Mouse (Mus musculus): ENCODE measurements at regions not wholly inside any gene's neighbourhood (a gene's known extent, or its start where the extent isn't known, plus 50 kb on each side); places are given as distances from the start of the nearest gene placed in this dataset.

GRCm38 (mm10) chr16:77931025-77931723 lies 329.3 kb upstream of the Gm11146 start:
- no peak for ATAC-seq (replicated peaks in 1 of 2; ENCODE audit: insufficient read depth in 1 of 2, low FRiP score in 2 of 2, low TSS enrichment in 1 of 2, low read depth in 1 of 2, poor library complexity in 2 of 2, severe bottlenecking in 2 of 2)

GRCm38 (mm10) chr16:77914160-77915070 lies 312.5 kb upstream of the Gm11146 start:
- ATAC-seq (replicated peaks in 1 of 2; ENCODE audit: insufficient read depth in 1 of 2, low FRiP score in 2 of 2, low TSS enrichment in 1 of 2, low read depth in 1 of 2, poor library complexity in 2 of 2, severe bottlenecking in 2 of 2), result no peak

GRCm38 (mm10) chr16:77894247-77894646 lies 292.4 kb upstream of the Gm11146 start:
- no peak for ATAC-seq (replicated peaks in 1 of 2; ENCODE audit: insufficient read depth in 1 of 2, low FRiP score in 2 of 2, low TSS enrichment in 1 of 2, low read depth in 1 of 2, poor library complexity in 2 of 2, severe bottlenecking in 2 of 2)

GRCm38 (mm10) chr16:77893690-77894089 lies 291.8 kb upstream of the Gm11146 start:
- ATAC-seq (replicated peaks in 1 of 2; ENCODE audit: insufficient read depth in 1 of 2, low FRiP score in 2 of 2, low TSS enrichment in 1 of 2, low read depth in 1 of 2, poor library complexity in 2 of 2, severe bottlenecking in 2 of 2), result no peak

- no peak for ATAC-seq (replicated peaks in 1 of 2; ENCODE audit: insufficient read depth in 1 of 2, low FRiP score in 2 of 2, low TSS enrichment in 1 of 2, low read depth in 1 of 2, poor library complexity in 2 of 2, severe bottlenecking in 2 of 2)
Measured at GRCm38 (mm10) chr16:77892731-77893130, 290.8 kb upstream of the Gm11146 start.

GRCm38 (mm10) chr16:77889348-77889747 lies 287.5 kb upstream of the Gm11146 start:
- no peak for ATAC-seq (replicated peaks in 1 of 2; ENCODE audit: insufficient read depth in 1 of 2, low FRiP score in 2 of 2, low TSS enrichment in 1 of 2, low read depth in 1 of 2, poor library complexity in 2 of 2, severe bottlenecking in 2 of 2)

- ATAC-seq (replicated peaks in 1 of 2; ENCODE audit: insufficient read depth in 1 of 2, low FRiP score in 2 of 2, low TSS enrichment in 1 of 2, low read depth in 1 of 2, poor library complexity in 2 of 2, severe bottlenecking in 2 of 2), result no peak
Measured at GRCm38 (mm10) chr16:77885060-77885679, 283.3 kb upstream of the Gm11146 start.

- no peak for ATAC-seq (replicated peaks in 1 of 2; ENCODE audit: insufficient read depth in 1 of 2, low FRiP score in 2 of 2, low TSS enrichment in 1 of 2, low read depth in 1 of 2, poor library complexity in 2 of 2, severe bottlenecking in 2 of 2)
Measured at GRCm38 (mm10) chr16:77884495-77884894, 282.6 kb upstream of the Gm11146 start.

GRCm38 (mm10) chr16:77877006-77877405 lies 275.1 kb upstream of the Gm11146 start:
- ATAC-seq (replicated peaks in 1 of 2; ENCODE audit: insufficient read depth in 1 of 2, low FRiP score in 2 of 2, low TSS enrichment in 1 of 2, low read depth in 1 of 2, poor library complexity in 2 of 2, severe bottlenecking in 2 of 2), result no peak

GRCm38 (mm10) chr16:77863246-77863645 lies 261.4 kb upstream of the Gm11146 start:
- ATAC-seq (replicated peaks in 1 of 2; ENCODE audit: insufficient read depth in 1 of 2, low FRiP score in 2 of 2, low TSS enrichment in 1 of 2, low read depth in 1 of 2, poor library complexity in 2 of 2, severe bottlenecking in 2 of 2), result no peak

GRCm38 (mm10) chr16:77852066-77852781 lies 250.3 kb upstream of the Gm11146 start:
- no peak for ATAC-seq (replicated peaks in 1 of 2; ENCODE audit: insufficient read depth in 1 of 2, low FRiP score in 2 of 2, low TSS enrichment in 1 of 2, low read depth in 1 of 2, poor library complexity in 2 of 2, severe bottlenecking in 2 of 2)

- no peak for ATAC-seq (replicated peaks in 1 of 2; ENCODE audit: insufficient read depth in 1 of 2, low FRiP score in 2 of 2, low TSS enrichment in 1 of 2, low read depth in 1 of 2, poor library complexity in 2 of 2, severe bottlenecking in 2 of 2)
Measured at GRCm38 (mm10) chr16:77851206-77852065, 249.5 kb upstream of the Gm11146 start.

- no peak for ATAC-seq (replicated peaks in 1 of 2; ENCODE audit: insufficient read depth in 1 of 2, low FRiP score in 2 of 2, low TSS enrichment in 1 of 2, low read depth in 1 of 2, poor library complexity in 2 of 2, severe bottlenecking in 2 of 2)
Measured at GRCm38 (mm10) chr16:77835767-77836166, 233.9 kb upstream of the Gm11146 start.

- ATAC-seq (replicated peaks in 1 of 2; ENCODE audit: insufficient read depth in 1 of 2, low FRiP score in 2 of 2, low TSS enrichment in 1 of 2, low read depth in 1 of 2, poor library complexity in 2 of 2, severe bottlenecking in 2 of 2), result no peak
Measured at GRCm38 (mm10) chr16:77827322-77828117, 225.6 kb upstream of the Gm11146 start.

GRCm38 (mm10) chr16:77799709-77800108 lies 197.8 kb upstream of the Gm11146 start:
- ATAC-seq (replicated peaks in 1 of 2; ENCODE audit: insufficient read depth in 1 of 2, low FRiP score in 2 of 2, low TSS enrichment in 1 of 2, low read depth in 1 of 2, poor library complexity in 2 of 2, severe bottlenecking in 2 of 2), result no peak

GRCm38 (mm10) chr16:77796926-77797325 lies 195.0 kb upstream of the Gm11146 start:
- no peak for ATAC-seq (replicated peaks in 1 of 2; ENCODE audit: insufficient read depth in 1 of 2, low FRiP score in 2 of 2, low TSS enrichment in 1 of 2, low read depth in 1 of 2, poor library complexity in 2 of 2, severe bottlenecking in 2 of 2)
